Mouse (Mus musculus): Measurements from ENCODE around the gene Smim20. TPM values are rescaled to one million over a fixed set of nuclear protein-coding genes. Genes with fewer than 3 reads are reported as not detected.

Gene Smim20
- polyA plus RNA-seq, 1 experiment from 2014 or later = 121 TPM

- Histone ChIP-seq H3K27me3 (replicated peaks; ENCODE audit: control insufficient read depth, insufficient read depth, low read length) (no peaks in the 10 kb centered on the region), H3K27ac (ENCODE audit: low read length) (no peak overlapping the region), H3K4me1 (ENCODE audit: control insufficient read depth, insufficient read depth, low read length) (no peaks in the 10 kb centered on the region), H3K36me3 (ENCODE audit: control insufficient read depth, insufficient read depth, low read length) (peaks cover 12% of the 10 kb centered on the region; the same call in 1 of the 2 replicates), H3K4me2 (ENCODE audit: low read depth, low read length) (no peak overlapping the region), H3K9me3 (ENCODE audit: control insufficient read depth, low read length) (no peaks in the 10 kb centered on the region), H3K4me3 (ENCODE audit: low read length) (no peak overlapping the region), H3K9ac (ENCODE audit: low read depth, low read length) (no peak overlapping the region)
- WGBS = 84% methylated on average over 5 of the region's 5 CpGs
- no peak for ATAC-seq
Observed at GRCm38 (mm10) chr5:53273699-53274430, 7.0 kb downstream of the Smim20 start.

- Histone ChIP-seq H3K9ac (ENCODE audit: low read depth, low read length) (no peak overlapping the region), H3K9me3 (ENCODE audit: control insufficient read depth, low read length) (no peaks in the 10 kb centered on the region), H3K4me2 (ENCODE audit: low read depth, low read length) (no peak overlapping the region), H3K36me3 (ENCODE audit: control insufficient read depth, insufficient read depth, low read length) (peaks cover 12% of the 10 kb centered on the region; the same call in 1 of the 2 replicates), H3K4me1 (ENCODE audit: control insufficient read depth, insufficient read depth, low read length) (no peaks in the 10 kb centered on the region), H3K27ac (ENCODE audit: low read length) (no peak overlapping the region), H3K4me3 (ENCODE audit: low read length) (no peak overlapping the region), H3K27me3 (replicated peaks; ENCODE audit: control insufficient read depth, insufficient read depth, low read length) (no peaks in the 10 kb centered on the region)
- WGBS = 44% methylated on average over 5 of the region's 5 CpGs
- ATAC-seq = no peak
Observed at GRCm38 (mm10) chr5:53274811-53275355, 8.0 kb downstream of the Smim20 start.

DNA sequence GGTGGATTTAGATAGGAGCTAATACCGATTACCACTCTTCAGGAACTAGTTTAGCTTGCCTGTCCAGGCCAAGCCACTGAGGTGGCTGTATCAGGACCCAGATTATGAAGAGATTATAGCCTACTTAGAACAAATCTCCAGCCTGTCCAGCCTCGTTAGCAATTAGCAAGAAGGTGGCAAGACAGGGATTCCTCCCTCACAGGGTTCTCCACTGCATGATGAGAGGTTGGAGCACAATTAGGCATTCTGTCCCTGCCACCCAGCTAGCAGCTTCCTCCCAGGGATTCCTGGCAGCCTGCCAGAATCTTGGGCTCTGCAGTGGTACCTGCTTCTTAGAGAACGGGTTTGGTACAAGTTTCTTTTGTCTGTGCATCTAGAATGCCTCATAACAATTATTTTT is 8.5 kb downstream of the Smim20 start:
- Histone ChIP-seq H3K4me2 (ENCODE audit: low read depth, low read length) (no peak overlapping the region), H3K4me3 (ENCODE audit: low read length) (no peak overlapping the region), H3K36me3 (ENCODE audit: control insufficient read depth, insufficient read depth, low read length) (peaks cover 12% of the 10 kb centered on the region; the same call in 1 of the 2 replicates), H3K9ac (ENCODE audit: low read depth, low read length) (no peak overlapping the region), H3K27me3 (replicated peaks; ENCODE audit: control insufficient read depth, insufficient read depth, low read length) (no peaks in the 10 kb centered on the region), H3K9me3 (ENCODE audit: control insufficient read depth, low read length) (no peaks in the 10 kb centered on the region), H3K27ac (ENCODE audit: low read length) (no peak overlapping the region), H3K4me1 (ENCODE audit: control insufficient read depth, insufficient read depth, low read length) (no peaks in the 10 kb centered on the region)
- 63% methylated on average over 3 of the region's 3 CpGs for WGBS
- no peak for ATAC-seq

DNA sequence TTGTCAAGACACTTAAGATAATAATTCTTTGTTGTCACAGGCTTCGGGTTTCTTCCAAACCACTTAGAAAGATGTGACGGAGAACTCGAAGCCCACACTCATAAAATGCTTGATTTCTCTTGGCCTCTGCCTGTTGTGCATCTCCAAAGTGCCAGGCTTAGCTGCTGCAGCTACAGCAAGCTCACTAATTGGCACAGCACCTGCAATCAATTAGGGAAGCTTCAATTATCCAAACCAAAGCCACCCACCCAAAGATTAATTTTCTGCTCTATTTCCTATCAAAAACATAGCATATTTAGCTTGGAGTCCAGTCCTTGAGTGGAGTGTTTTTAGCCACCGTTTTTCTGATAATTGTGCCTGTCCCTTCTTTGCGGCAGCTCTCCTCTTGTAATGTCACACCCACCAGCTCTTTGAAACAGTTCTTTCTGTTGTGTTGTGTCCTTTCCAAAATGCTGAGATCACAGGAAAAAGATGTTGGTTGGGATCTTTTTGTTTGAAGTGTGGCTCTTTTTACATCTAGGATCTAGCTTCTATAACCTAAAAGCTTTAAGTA is 9.7 kb downstream of the Smim20 start:
- no peak for ATAC-seq
- Histone ChIP-seq H3K27ac (ENCODE audit: low read length) (no peak overlapping the region), H3K9ac (ENCODE audit: low read depth, low read length) (no peak overlapping the region), H3K27me3 (replicated peaks; ENCODE audit: control insufficient read depth, insufficient read depth, low read length) (no peaks in the 10 kb centered on the region), H3K4me2 (ENCODE audit: low read depth, low read length) (no peak overlapping the region), H3K4me1 (ENCODE audit: control insufficient read depth, insufficient read depth, low read length) (no peaks in the 10 kb centered on the region), H3K9me3 (ENCODE audit: control insufficient read depth, low read length) (no peaks in the 10 kb centered on the region), H3K4me3 (ENCODE audit: low read length) (no peak overlapping the region), H3K36me3 (ENCODE audit: control insufficient read depth, insufficient read depth, low read length) (peaks cover 12% of the 10 kb centered on the region; the same call in 1 of the 2 replicates)
- 60% methylated on average over 5 of the region's 5 CpGs for WGBS

GRCm38 (mm10) chr5:53277716-53278263 is 10.9 kb downstream of the Smim20 start:
- Histone ChIP-seq H3K36me3 (ENCODE audit: control insufficient read depth, insufficient read depth, low read length) (peaks cover 6% of the 10 kb centered on the region; the same call in 1 of the 2 replicates), H3K4me2 (ENCODE audit: low read depth, low read length) (no peak overlapping the region), H3K27ac (ENCODE audit: low read length) (no peak overlapping the region), H3K9ac (ENCODE audit: low read depth, low read length) (no peak overlapping the region), H3K27me3 (replicated peaks; ENCODE audit: control insufficient read depth, insufficient read depth, low read length) (no peaks in the 10 kb centered on the region), H3K9me3 (ENCODE audit: control insufficient read depth, low read length) (no peaks in the 10 kb centered on the region), H3K4me3 (ENCODE audit: low read length) (no peak overlapping the region), H3K4me1 (ENCODE audit: control insufficient read depth, insufficient read depth, low read length) (0 out of 2 replicates have a peak, but pooled peaks cover 3% of the 10 kb centered on the region)
- 85% methylated on average over 4 of the region's 4 CpGs for WGBS
- ATAC-seq = no peak

DNA sequence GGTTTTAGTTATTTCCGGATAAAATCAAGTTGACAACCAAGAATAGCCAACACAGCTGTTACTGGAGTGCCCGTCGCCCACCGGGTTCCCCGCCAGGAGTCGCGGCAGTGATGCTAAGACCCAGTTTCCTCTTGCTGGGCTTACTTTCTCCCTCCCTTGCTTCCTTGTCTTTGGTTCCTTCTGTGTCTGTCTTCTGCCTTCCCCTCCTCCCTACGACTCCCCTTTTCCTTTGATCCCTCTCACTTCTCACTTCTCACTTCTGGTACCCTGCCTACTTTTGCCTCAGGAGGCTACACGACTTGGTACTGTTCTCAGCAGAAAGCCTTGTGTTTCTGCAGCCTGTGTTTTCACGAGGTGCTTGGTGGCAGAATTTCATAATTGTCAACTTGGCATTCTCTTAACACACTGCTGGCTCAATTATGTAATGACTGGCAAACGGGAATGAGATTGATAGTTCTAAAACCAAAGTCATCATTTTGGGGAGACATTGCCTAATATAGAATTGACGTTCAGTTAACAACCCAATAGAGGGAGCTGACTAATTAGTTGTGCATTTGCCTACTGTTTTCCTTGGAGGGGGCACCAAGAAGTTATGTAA is 12.4 kb downstream of the Smim20 start:
- WGBS = 81% methylated on average over 12 of the region's 12 CpGs
- Histone ChIP-seq H3K9ac (ENCODE audit: low read depth, low read length) (no peak overlapping the region), H3K4me3 (ENCODE audit: low read length) (no peak overlapping the region), H3K36me3 (ENCODE audit: control insufficient read depth, insufficient read depth, low read length) (0 out of 2 replicates have a peak, but pooled peaks cover 6% of the 10 kb centered on the region), H3K4me2 (ENCODE audit: low read depth, low read length) (no peak overlapping the region), H3K27ac (ENCODE audit: low read length) (no peak overlapping the region), H3K9me3 (ENCODE audit: control insufficient read depth, low read length) (no peaks in the 10 kb centered on the region), H3K27me3 (replicated peaks; ENCODE audit: control insufficient read depth, insufficient read depth, low read length) (no peaks in the 10 kb centered on the region), H3K4me1 (ENCODE audit: control insufficient read depth, insufficient read depth, low read length) (0 out of 2 replicates have a peak, but pooled peaks cover 4% of the 10 kb centered on the region)
- no peak for ATAC-seq

GRCm38 (mm10) chr5:53282487-53282886 is 15.6 kb downstream of the Smim20 start:
- Histone ChIP-seq H3K4me2 (ENCODE audit: low read depth, low read length) (no peak overlapping the region), H3K27me3 (replicated peaks; ENCODE audit: control insufficient read depth, insufficient read depth, low read length) (no peaks in the 10 kb centered on the region), H3K9me3 (ENCODE audit: control insufficient read depth, low read length) (no peaks in the 10 kb centered on the region), H3K4me1 (ENCODE audit: control insufficient read depth, insufficient read depth, low read length) (0 out of 2 replicates have a peak, but pooled peaks cover 4% of the 10 kb centered on the region), H3K4me3 (ENCODE audit: low read length) (no peak overlapping the region), H3K27ac (ENCODE audit: low read length) (no peak overlapping the region), H3K9ac (ENCODE audit: low read depth, low read length) (no peak overlapping the region), H3K36me3 (ENCODE audit: control insufficient read depth, insufficient read depth, low read length) (0 out of 2 replicates have a peak, but pooled peaks cover 6% of the 10 kb centered on the region)
- no peak for ATAC-seq
- WGBS = 85% methylated on average over 4 of the region's 4 CpGs

DNA sequence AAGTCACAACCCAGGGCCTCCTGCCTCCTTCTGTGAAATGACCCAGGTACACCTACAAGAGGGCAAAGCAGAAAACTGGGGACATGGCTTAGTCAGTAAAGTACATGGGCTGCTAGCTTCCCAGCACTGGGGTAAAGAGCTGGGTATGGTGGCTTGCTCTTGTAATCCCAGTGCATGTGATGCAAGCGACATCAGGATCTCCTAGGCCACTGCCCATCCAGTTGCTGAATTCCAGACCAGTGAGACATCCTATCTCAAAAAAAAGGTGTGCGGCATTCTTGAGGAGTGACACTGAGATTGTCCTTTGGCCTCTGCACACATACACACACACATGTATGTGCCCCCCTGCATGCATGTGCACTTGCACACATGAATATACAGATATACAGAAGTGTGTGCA is 19.5 kb downstream of the Smim20 start:
- Histone ChIP-seq H3K27ac (ENCODE audit: low read length) (no peak overlapping the region), H3K9me3 (ENCODE audit: control insufficient read depth, low read length) (no peaks in the 10 kb centered on the region), H3K4me2 (ENCODE audit: low read depth, low read length) (no peak overlapping the region), H3K27me3 (replicated peaks; ENCODE audit: control insufficient read depth, insufficient read depth, low read length) (no peaks in the 10 kb centered on the region), H3K9ac (ENCODE audit: low read depth, low read length) (no peak overlapping the region), H3K36me3 (ENCODE audit: control insufficient read depth, insufficient read depth, low read length) (no peaks in the 10 kb centered on the region), H3K4me3 (ENCODE audit: low read length) (no peak overlapping the region), H3K4me1 (ENCODE audit: control insufficient read depth, insufficient read depth, low read length) (0 out of 2 replicates have a peak, but pooled peaks cover 4% of the 10 kb centered on the region)
- WGBS = 92% methylated on average over 2 of the region's 2 CpGs
- no peak for ATAC-seq

- Histone ChIP-seq H3K4me2 (ENCODE audit: low read depth, low read length) (no peak overlapping the region), H3K4me1 (ENCODE audit: control insufficient read depth, insufficient read depth, low read length) (no peaks in the 10 kb centered on the region), H3K27me3 (replicated peaks; ENCODE audit: control insufficient read depth, insufficient read depth, low read length) (no peaks in the 10 kb centered on the region), H3K36me3 (ENCODE audit: control insufficient read depth, insufficient read depth, low read length) (no peaks in the 10 kb centered on the region), H3K27ac (ENCODE audit: low read length) (no peak overlapping the region), H3K9ac (ENCODE audit: low read depth, low read length) (no peak overlapping the region), H3K4me3 (ENCODE audit: low read length) (no peak overlapping the region), H3K9me3 (ENCODE audit: control insufficient read depth, low read length) (no peaks in the 10 kb centered on the region)
- WGBS = 41% methylated on average over 9 of the region's 9 CpGs
- ATAC-seq = no peak
Observed at GRCm38 (mm10) chr5:53289438-53289837, 22.6 kb downstream of the Smim20 start.

Data from intestine, embryonic 16.5 days (tissue).